Mouse (Mus musculus) intestine, embryonic 15.5 days (tissue): Measurements from ENCODE around the gene Fxyd4. TPM values are rescaled to one million over a fixed set of nuclear protein-coding genes. Genes with fewer than 3 reads are reported as not detected.

Experiments used
- ATAC-seq: fragments of 200-750 bp; cut with Nextera tagmentation; 2 replicates; pipeline ENCODE4 v1.8.0; 2017; ENCODE audit warnings: moderate TSS enrichment, moderate library complexity
- H3K27ac ChIP-seq: fragments of 300-500 bp; sonication (generic); 2 replicates; pipeline ENCODE4 v1.5.1; 2015; ENCODE audit warnings: mild to moderate bottlenecking, inconsistent platforms
- H3K27me3 ChIP-seq: fragments of 300-500 bp; sonication (generic); replicated peaks from 2 replicates; pipeline ENCODE4 v1.6.1; 2015; ENCODE audit warnings: inconsistent platforms
- H3K36me3 ChIP-seq: fragments of 300-500 bp; sonication (generic); 2 replicates; pipeline ENCODE4 v1.6.1; 2015; ENCODE audit warnings: inconsistent platforms
- H3K4me1 ChIP-seq: fragments of 300-500 bp; sonication (generic); replicated peaks from 2 replicates; pipeline ENCODE4 v1.6.1; 2015; ENCODE audit warnings: inconsistent platforms
- H3K4me2 ChIP-seq: fragments of 300-500 bp; sonication (generic); replicated peaks from 2 replicates; pipeline ENCODE4 v1.6.1; 2015; ENCODE audit warnings: mild to moderate bottlenecking, inconsistent platforms
- H3K4me3 ChIP-seq: fragments of 300-500 bp; sonication (generic); replicated peaks from 2 replicates; pipeline ENCODE4 v1.5.1; 2015; ENCODE audit warnings: inconsistent platforms
- H3K9ac ChIP-seq: fragments of 300-500 bp; sonication (generic); 2 replicates; pipeline ENCODE4 v1.6.1; 2015; ENCODE audit warnings: inconsistent platforms
- H3K9me3 ChIP-seq: fragments of 300-500 bp; sonication (generic); 2 replicates; pipeline ENCODE4 v1.6.1; 2016; ENCODE audit warnings: inconsistent platforms
- WGBS: fragments of 180-500 bp; shearing (Covaris S2); methylation state at CpG from one replicate; pipeline ENCODE4 v1.1.7; 2015; 5-methylcytosine and 5-hydroxymethylcytosine counted together
- polyA plus RNA-seq: library from polyadenylated mRNA; unstranded; fragments of >200 nt; fragmentation: Nextera tagmentation; extraction: Ambion mirVana; gene quantifications from 2 replicates; pipeline ENCODE4 v1.2.1, GENCODE M21; 2015

Gene Fxyd4
- polyA plus RNA-seq, 1 experiment from 2014 or later: 1.8 TPM

DNA sequence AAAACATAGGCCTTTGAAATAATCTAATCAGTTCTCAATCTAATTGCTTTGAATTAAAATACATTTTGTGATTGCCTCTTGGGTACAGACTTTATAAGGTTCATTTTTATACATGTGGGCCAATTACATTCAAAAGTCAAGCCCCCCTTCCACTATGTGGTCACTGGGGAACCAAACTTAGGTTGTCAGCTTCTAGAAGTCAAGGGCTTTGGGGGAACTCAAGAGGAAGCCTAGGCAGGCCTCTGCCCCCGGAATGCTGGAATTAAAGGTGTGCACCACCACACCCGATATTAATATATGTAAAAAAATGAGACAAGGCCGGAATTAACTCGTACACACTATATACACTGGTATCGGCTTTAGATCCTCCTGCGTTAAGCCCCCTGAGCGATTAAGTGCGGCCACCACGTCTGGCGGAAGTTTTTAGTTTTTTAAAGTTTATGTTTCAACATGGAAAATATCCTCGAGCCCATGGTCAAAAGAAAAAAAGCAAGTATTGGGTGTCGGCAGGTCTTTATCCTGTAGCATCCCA lies 21.2 kb downstream of the Fxyd4 start:
- WGBS: under 1% methylated on average over 12 of the region's 12 CpGs
- H3K4me1 ChIP-seq: peaks cover 9% of the 10 kb centered on the region; the same call in 1 of the 2 replicates

DNA sequence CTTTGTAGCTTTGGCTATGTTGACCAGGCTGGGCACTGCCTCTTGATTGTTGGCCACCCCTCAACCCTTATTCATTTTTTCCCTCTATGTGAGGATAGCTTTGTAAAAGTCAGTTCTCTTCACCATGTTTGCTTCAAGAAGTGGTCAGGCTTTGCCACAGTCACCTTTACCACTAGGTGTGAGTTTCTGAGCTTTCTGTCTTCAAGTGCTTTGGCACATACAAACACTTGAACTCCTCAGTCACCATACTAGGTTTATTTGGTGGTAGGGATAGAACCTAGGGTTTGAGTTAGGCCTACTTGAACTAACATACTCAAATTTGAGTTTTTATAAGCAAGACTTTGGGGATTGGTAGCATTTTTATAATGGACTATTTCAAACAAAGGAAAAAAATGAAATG lies 23.0 kb downstream of the Fxyd4 start:
- Histone ChIP-seq H3K9ac (no peak overlapping the region), H3K27ac (no peak overlapping the region), H3K36me3 (no peaks in the 10 kb centered on the region), H3K4me2 (peak overlapping the region; percentile 24; the same call in 1 of the 2 replicates), H3K4me3 (no peak overlapping the region), H3K9me3 (no peaks in the 10 kb centered on the region), H3K4me1 (peaks cover 19% of the 10 kb centered on the region), H3K27me3 (no peaks in the 10 kb centered on the region)
- ATAC-seq: no peak

More for the DNA sequence above, 21.2 kb downstream of the Fxyd4 start:
- peak overlapping the region; percentile 63 for H3K4me3 ChIP-seq
- H3K9ac ChIP-seq: peak overlapping the region; percentile 74
- H3K27ac ChIP-seq: peak overlapping the region; percentile 97
- H3K27me3 ChIP-seq: no peaks in the 10 kb centered on the region
- peak overlapping the region; percentile 73 for H3K4me2 ChIP-seq
- ATAC-seq: peak; percentile 5; the same call in 1 of the 2 replicates
- no peaks in the 10 kb centered on the region for H3K9me3 ChIP-seq
- no peaks in the 10 kb centered on the region for H3K36me3 ChIP-seq

GRCm38 (mm10) chr6:117910120-117910661 lies 27.3 kb downstream of the Fxyd4 start:
- peaks cover 22% of the 10 kb centered on the region for H3K4me1 ChIP-seq
- H3K27me3 ChIP-seq: no peaks in the 10 kb centered on the region
- no peak for ATAC-seq
- no peak overlapping the region for H3K27ac ChIP-seq
- H3K9ac ChIP-seq: no peak overlapping the region
- H3K4me3 ChIP-seq: no peak overlapping the region
- H3K9me3 ChIP-seq: no peaks in the 10 kb centered on the region
- H3K36me3 ChIP-seq: no peaks in the 10 kb centered on the region
- peak overlapping the region; percentile 62 for H3K4me2 ChIP-seq
- WGBS: 75% methylated on average over 6 of the region's 6 CpGs

GRCm38 (mm10) chr6:117908424-117908900 lies 29.0 kb downstream of the Fxyd4 start:
- Histone ChIP-seq H3K36me3 (no peaks in the 10 kb centered on the region), H3K4me2 (peak overlapping the region; percentile 62), H3K27me3 (no peaks in the 10 kb centered on the region), H3K9me3 (no peaks in the 10 kb centered on the region), H3K4me3 (peak overlapping the region; percentile 97), H3K27ac (peak overlapping the region; percentile 69), H3K4me1 (peaks cover 21% of the 10 kb centered on the region), H3K9ac (peak overlapping the region; percentile 96)
- ATAC-seq: no peak
- under 1% methylated on average over 14 of the region's 14 CpGs for WGBS

DNA sequence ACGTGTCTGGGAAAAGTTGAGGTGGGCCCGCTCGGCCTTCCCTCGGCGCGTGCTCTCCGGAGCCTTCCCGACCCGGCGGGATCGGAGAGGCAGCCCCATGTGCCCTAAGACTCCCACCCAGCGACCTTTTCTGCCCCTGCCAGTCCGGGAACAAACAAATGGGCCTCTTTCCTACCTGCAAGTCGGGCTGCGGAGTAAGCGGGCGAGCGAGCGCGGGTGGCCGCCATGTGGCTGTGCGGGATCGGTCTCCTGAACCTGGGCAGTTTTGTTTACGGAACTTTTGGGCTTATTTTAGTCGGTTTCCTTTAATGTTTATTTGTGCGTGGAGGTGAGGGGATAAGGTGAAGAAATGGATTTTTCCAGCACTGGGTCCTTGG lies 29.5 kb downstream of the Fxyd4 start:
- Histone ChIP-seq H3K36me3 (no peaks in the 10 kb centered on the region), H3K27me3 (no peaks in the 10 kb centered on the region), H3K4me1 (peaks cover 21% of the 10 kb centered on the region), H3K9me3 (no peaks in the 10 kb centered on the region), H3K4me2 (peak overlapping the region; percentile 62), H3K9ac (peak overlapping the region; percentile 96), H3K27ac (peak overlapping the region; percentile 94), H3K4me3 (peak overlapping the region; percentile 97)
- no peak; the same call in 1 of the 2 replicates for ATAC-seq
- WGBS: under 1% methylated on average over 26 of the region's 26 CpGs

DNA sequence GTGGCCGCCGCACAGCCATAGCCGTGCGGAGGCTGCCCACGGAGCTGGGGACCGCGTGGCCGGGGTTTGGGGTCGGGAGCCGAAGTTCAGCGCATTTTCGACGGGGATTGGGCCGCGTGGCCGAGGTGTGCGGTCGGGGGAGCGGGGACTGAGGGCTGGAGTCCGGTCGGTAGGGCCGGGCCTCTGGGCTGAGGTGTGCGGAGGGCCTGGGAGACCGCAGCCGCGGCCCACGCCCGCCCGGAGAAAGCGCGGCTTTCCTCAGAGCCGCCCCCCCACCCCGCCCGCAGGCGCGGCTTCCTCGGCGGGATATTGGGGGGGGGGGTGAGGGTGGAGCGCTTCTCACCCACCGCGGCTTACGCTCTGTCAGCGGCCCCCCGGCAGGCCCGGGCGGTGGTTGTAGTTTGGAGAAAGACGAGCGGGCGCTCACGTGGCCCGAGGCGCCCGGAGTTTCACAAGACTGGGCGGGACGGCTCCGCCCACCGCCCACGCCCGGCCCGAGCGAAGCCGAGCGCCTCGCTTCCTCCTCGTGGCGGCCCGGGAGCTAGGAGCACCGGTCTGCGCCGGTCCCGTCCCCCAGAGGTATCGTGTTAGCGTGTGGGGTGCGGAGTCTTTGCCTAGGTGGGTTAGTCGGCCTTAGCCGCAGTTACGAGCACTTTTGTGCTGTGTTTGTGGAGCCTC lies 30.1 kb downstream of the Fxyd4 start:
- peak overlapping the region; percentile 94 for H3K27ac ChIP-seq
- WGBS: under 1% methylated on average over 74 of the region's 77 CpGs
- H3K4me2 ChIP-seq: peak overlapping the region; percentile 62
- no peaks in the 10 kb centered on the region for H3K27me3 ChIP-seq
- H3K36me3 ChIP-seq: no peaks in the 10 kb centered on the region
- H3K9me3 ChIP-seq: no peaks in the 10 kb centered on the region
- H3K4me3 ChIP-seq: peak overlapping the region; percentile 97
- peaks cover 21% of the 10 kb centered on the region for H3K4me1 ChIP-seq
- peak; percentile 83 for ATAC-seq
- H3K9ac ChIP-seq: peak overlapping the region; percentile 96

DNA sequence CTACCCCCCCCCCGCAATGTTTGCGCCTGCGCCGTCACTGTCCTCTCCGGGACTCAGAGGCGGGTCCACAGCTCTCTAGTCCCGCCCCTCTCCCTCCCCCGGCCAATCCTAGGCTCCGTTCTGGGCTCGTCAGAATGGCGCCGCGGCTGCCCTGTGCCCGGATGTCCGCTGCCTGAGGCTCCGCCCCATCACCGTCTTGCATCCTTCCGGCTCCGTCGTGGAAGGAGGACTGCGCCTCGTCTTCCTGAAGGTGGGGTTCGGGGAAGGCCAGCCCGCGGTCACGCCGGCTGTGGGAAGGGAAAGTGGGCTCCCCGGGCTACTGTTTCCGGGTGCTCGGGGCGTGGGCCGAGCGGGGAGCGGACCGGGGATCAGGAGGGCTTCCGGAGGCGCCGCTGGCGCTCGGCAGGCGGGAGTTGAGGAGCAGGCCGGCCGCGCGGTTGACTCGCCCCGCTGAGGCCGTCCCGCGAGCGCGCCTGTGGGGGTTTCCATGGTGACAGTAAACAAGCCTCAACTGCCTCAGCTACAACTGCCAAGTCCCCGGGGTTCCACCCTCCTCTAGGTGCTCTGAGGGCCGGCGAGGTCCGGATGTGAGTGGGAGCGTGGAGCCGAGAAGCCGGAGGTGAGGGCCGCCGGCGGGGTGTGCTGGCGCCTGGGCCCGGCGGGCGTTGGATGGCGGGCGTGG lies 30.8 kb downstream of the Fxyd4 start:
- H3K4me3 ChIP-seq: peak overlapping the region; percentile 97
- WGBS: under 1% methylated on average over 59 of the region's 68 CpGs
- peaks cover 21% of the 10 kb centered on the region for H3K4me1 ChIP-seq
- no peaks in the 10 kb centered on the region for H3K9me3 ChIP-seq
- peak overlapping the region; percentile 94 for H3K27ac ChIP-seq
- no peaks in the 10 kb centered on the region for H3K27me3 ChIP-seq
- peak overlapping the region; percentile 62 for H3K4me2 ChIP-seq
- peak; percentile 94 for ATAC-seq
- no peaks in the 10 kb centered on the region for H3K36me3 ChIP-seq
- H3K9ac ChIP-seq: peak overlapping the region; percentile 96

DNA sequence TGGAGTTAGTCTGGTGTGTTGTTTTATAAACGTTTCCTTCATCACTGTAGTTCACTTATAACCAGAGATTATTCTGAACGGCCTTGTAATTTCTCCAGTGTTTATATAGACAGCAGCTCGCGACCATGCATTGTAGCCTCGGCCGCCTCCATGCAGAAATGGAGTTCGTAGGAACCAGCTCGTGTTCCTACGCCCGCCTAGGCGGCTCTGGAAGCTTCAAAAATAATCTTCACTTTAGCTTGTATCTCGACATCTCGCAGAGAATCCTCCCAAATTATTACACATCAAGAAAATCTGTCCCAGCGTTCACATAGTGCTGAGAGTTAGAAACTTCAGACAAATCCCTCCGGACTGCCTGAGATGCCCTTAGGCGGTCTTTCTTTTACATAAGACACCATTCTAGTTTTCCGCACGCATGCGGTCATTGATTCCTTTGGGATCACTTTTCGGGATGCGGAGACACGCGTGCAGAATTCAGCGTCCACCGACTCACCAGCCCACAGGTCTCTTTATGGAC lies 31.4 kb downstream of the Fxyd4 start:
- under 1% methylated on average over 25 of the region's 25 CpGs for WGBS
- H3K9ac ChIP-seq: peak overlapping the region; percentile 51
- no peaks in the 10 kb centered on the region for H3K27me3 ChIP-seq
- H3K4me2 ChIP-seq: peak overlapping the region; percentile 47
- H3K36me3 ChIP-seq: no peaks in the 10 kb centered on the region
- no peaks in the 10 kb centered on the region for H3K9me3 ChIP-seq
- peak overlapping the region; percentile 97 for H3K4me3 ChIP-seq
- peak overlapping the region; percentile 80 for H3K27ac ChIP-seq
- H3K4me1 ChIP-seq: peaks cover 21% of the 10 kb centered on the region
- ATAC-seq: peak; percentile 29

- Histone ChIP-seq H3K4me3 (peak overlapping the region; percentile 97), H3K4me1 (peaks cover 17% of the 10 kb centered on the region), H3K36me3 (no peaks in the 10 kb centered on the region), H3K9me3 (no peaks in the 10 kb centered on the region), H3K4me2 (peak overlapping the region; percentile 47), H3K27me3 (no peaks in the 10 kb centered on the region), H3K9ac (peak overlapping the region; percentile 2; the same call in 1 of the 2 replicates), H3K27ac (peak overlapping the region; percentile 80; the same call in 1 of the 2 replicates)
- ATAC-seq: no peak
- WGBS: 14% methylated on average over 4 of the region's 4 CpGs
Measured at GRCm38 (mm10) chr6:117905260-117905930, 32.1 kb downstream of the Fxyd4 start.

DNA sequence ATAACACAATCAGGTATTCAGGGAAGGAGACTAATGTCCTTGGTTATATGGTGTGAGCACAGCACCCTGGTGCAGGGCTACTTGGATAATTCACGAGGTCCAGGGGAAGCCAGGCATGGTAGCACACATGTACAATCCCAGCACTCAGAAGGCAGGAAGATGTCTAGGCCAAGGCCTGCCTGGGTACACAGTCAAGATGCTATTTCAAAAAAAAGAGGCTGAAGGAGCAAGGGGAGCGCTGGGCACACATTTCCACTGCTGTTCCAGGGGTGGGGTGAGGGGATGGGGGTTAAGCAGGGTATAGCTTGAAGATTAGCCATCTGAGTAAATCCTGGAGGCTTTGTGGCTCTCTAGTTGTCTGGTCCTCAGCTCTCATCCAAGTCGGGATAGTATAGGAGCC lies 33.7 kb downstream of the Fxyd4 start:
- H3K9ac ChIP-seq: no peak overlapping the region
- H3K9me3 ChIP-seq: no peaks in the 10 kb centered on the region
- H3K4me2 ChIP-seq: no peak overlapping the region
- H3K27me3 ChIP-seq: no peaks in the 10 kb centered on the region
- WGBS: 86% methylated on average over 3 of the region's 3 CpGs
- ATAC-seq: no peak
- H3K36me3 ChIP-seq: no peaks in the 10 kb centered on the region
- no peak overlapping the region for H3K27ac ChIP-seq
- H3K4me3 ChIP-seq: no peak overlapping the region
- H3K4me1 ChIP-seq: peaks cover 7% of the 10 kb centered on the region; the same call in 1 of the 2 replicates

- 82% methylated on average over 4 of the region's 4 CpGs for WGBS
Measured at GRCm38 (mm10) chr6:117902556-117902955, 34.9 kb downstream of the Fxyd4 start.

More at GRCm38 (mm10) chr6:117902556-117902955, 34.9 kb downstream of the Fxyd4 start:
- Histone ChIP-seq H3K27ac (no peak overlapping the region), H3K27me3 (no peaks in the 10 kb centered on the region), H3K4me3 (no peak overlapping the region), H3K9me3 (no peaks in the 10 kb centered on the region), H3K36me3 (no peaks in the 10 kb centered on the region), H3K9ac (no peak overlapping the region), H3K4me1 (peaks cover 3% of the 10 kb centered on the region; the same call in 1 of the 2 replicates), H3K4me2 (no peak overlapping the region)
- ATAC-seq: no peak
